Mouse (Mus musculus) liver, adult 2 months (tissue): ENCODE data around the gene Medag.

ENCODE experiments used
- CTCF ChIP-seq: fragments of 200-500 bp; IDR thresholded peaks from 2 replicates; pipeline ENCODE4 v1.5.1; 2011; ENCODE audit warnings: low read depth, low read length, control low read depth
- POLR2A ChIP-seq: fragments of 200-500 bp; IDR thresholded peaks from 2 replicates; pipeline ENCODE4 v1.6.1; 2011; ENCODE audit warnings: low read length, control low read depth; ENCODE audit not compliant: insufficient read depth; ENCODE audit errors: extremely low read depth

DNA sequence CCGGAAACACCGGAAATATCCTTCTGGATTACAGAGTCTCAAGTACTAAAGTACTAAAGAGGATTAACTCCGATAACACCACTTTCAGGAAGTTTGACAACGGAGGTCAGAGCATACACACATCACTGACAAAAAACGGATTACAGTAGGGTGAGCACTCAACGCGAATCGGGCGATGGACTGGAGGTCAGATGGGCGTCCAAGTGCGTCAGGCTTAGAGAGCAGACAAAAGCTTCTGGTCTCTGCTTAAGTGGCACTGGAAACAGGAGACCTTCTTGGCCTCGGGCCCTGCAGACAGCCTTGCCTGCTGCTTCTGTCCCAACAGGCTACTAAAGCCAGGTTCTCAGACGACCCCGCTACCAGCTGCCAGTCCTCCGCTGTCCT lies 30.7 kb downstream of the Medag start:
- TF ChIP-seq POLR2A (no peak), CTCF (no peak)
